Mouse (Mus musculus) heart, embryonic 11.5 days (tissue): ENCODE data around the gene Mybpc3. TPM values are rescaled to one million over a fixed set of nuclear protein-coding genes. Genes with fewer than 3 reads are reported as not detected.
A peak's percentile ranks its signal among the peaks of the same experiment; 100 is the strongest.

Source experiments
- ATAC-seq: fragments of 200-750 bp; cut with Nextera tagmentation; replicated peaks from 2 replicates; pipeline ENCODE4 v1.8.0; 2017; ENCODE audit warnings: moderate library complexity; ENCODE audit not compliant: insufficient number of reproducible peaks, low FRiP score, low TSS enrichment
- H3K27ac ChIP-seq: fragments of 300-500 bp; sonication (generic); 2 replicates; pipeline ENCODE4 v1.5.1; 2014; ENCODE audit warnings: mild to moderate bottlenecking, low read depth, low read length
- H3K27me3 ChIP-seq: fragments of 300-500 bp; sonication (generic); 2 replicates; pipeline ENCODE4 v1.6.1; 2014; ENCODE audit warnings: mild to moderate bottlenecking, low read length, mixed read lengths; ENCODE audit not compliant: control insufficient read depth, insufficient read depth
- H3K36me3 ChIP-seq: fragments of 300-500 bp; sonication (generic); 2 replicates; pipeline ENCODE4 v1.6.1; 2014; ENCODE audit warnings: mild to moderate bottlenecking, low read length, moderate library complexity, mixed read lengths; ENCODE audit not compliant: control insufficient read depth, insufficient read depth
- H3K4me1 ChIP-seq: fragments of 300-500 bp; sonication (generic); 2 replicates; pipeline ENCODE4 v1.6.1; 2014; ENCODE audit warnings: low read length; ENCODE audit not compliant: control insufficient read depth, insufficient read depth
- H3K4me2 ChIP-seq: fragments of 300-500 bp; sonication (generic); 2 replicates; pipeline ENCODE4 v1.6.1; 2014; ENCODE audit warnings: mild to moderate bottlenecking, moderate library complexity
- H3K4me3 ChIP-seq: fragments of 300-500 bp; sonication (generic); 2 replicates; pipeline ENCODE4 v1.5.1; 2014; ENCODE audit warnings: low read depth, low read length
- H3K9ac ChIP-seq: fragments of 300-500 bp; sonication (generic); 2 replicates; pipeline ENCODE4 v1.6.1; 2014; ENCODE audit warnings: mild to moderate bottlenecking, low read depth, low read length, moderate library complexity
- H3K9me3 ChIP-seq: fragments of 300-500 bp; sonication (generic); replicated peaks from 2 replicates; pipeline ENCODE4 v1.6.1; 2016; ENCODE audit warnings: low read length; ENCODE audit not compliant: control insufficient read depth
- WGBS: fragments of 180-500 bp; shearing (Covaris S2); extraction: QIAGEN DNeasy Blood & Tissue Kit; methylation state at CpG from one replicate; pipeline ENCODE4 v1.1.7; 2014; ENCODE audit not compliant: insufficient replicate concordance; 5-methylcytosine and 5-hydroxymethylcytosine counted together
- polyA plus RNA-seq: library from polyadenylated mRNA; unstranded; fragments of >200 nt; fragmentation: Nextera tagmentation; extraction: Ambion mirVana; gene quantifications from 2 replicates; pipeline ENCODE4 v1.2.1, GENCODE M21; 2014

Mybpc3 gene
- polyA plus RNA-seq, 1 experiment from 2014 or later: 470 TPM

DNA sequence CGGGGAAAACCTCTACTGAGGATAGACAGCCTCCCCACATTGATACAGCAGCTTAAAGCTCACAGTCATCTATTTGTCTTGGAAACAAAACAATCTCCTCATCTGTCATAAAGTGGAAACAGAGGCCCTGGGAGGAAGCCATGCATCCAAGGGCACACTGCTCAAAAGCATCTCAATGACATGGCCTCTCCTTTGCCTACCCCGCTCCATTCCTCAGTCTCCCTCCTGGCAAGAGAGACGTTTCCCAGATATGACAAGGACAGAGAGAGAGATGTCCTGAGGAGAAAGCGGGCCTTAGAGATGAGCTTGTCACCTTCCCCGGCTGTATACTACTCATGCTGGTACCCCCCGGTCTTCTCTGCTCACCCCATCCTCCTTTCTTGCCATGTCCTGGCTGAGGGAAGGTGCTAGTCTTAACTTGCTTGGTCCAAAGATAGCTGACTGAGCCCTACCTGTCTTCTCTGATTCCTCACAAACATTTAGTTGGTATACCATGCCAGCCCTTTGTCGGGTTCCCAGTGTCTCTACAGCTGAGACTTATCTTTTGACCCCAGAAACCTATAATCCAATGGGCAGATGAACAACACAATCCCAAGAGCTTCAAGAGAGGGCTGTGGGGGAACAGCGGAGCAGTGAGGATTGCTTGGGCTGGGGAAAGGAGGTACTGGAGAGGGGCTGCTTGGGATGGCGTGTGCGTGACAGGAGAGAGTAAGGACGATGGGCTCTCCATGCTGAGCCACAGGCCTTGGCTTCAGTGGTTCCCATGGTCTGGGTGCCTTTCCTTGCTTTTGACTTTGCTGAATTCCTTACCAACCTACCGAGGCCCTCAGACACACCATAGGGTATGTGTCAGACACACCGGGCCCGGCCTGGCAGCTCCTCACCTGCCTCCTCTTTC is 32.2 kb upstream of the Mybpc3 start:
- WGBS: 86% methylated on average over 14 of the region's 14 CpGs
- Histone ChIP-seq H3K4me1 (no peaks in the 10 kb centered on the region), H3K36me3 (no peaks in the 10 kb centered on the region), H3K4me2 (no peak overlapping the region), H3K27me3 (no peaks in the 10 kb centered on the region), H3K27ac (no peak overlapping the region), H3K4me3 (no peak overlapping the region), H3K9me3 (no peaks in the 10 kb centered on the region), H3K9ac (no peak overlapping the region)
- ATAC-seq: no peak

DNA sequence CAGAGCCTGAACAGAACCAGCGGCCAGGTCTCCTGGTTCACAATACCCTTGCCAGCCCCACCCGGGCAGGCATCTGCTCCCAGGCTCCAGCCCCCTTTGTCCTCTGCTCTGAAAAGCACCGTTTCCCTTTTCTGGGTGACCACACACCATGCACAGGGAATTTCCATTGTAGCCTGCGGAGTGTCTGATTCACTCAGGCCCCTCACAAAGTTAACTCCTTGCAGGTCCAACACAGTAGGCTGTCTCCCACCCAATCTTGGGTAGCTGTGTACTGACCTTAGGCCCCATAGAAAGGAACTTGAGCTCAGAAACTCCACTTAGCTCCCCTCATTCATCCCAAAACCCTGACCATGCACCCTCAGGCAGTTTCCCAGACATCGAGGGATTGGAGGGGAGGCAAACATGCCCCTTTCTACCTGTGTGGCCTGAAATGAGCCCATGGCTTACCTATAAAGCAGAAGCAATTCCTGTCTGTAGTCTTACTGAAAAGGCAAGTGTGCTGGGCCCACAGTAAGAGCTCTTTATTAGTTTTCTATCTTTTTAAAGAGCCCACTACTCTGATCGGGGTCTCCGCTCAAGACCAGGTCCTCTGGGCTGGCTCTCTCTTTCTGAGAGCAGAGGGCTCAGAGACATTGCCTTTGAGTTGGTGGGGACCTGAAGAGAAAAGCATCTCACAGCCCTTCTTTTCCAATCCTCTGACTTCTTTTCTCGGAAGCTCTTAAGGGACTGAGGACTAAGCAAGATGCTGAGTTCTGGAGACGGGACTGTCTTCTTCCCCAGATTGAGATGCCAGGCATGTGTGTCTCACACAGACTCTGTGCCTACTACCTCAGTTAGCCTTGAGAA is 31.3 kb upstream of the Mybpc3 start:
- Histone ChIP-seq H3K27ac (no peak overlapping the region), H3K27me3 (no peaks in the 10 kb centered on the region), H3K9me3 (no peaks in the 10 kb centered on the region), H3K9ac (no peak overlapping the region), H3K4me3 (no peak overlapping the region), H3K4me2 (no peak overlapping the region), H3K4me1 (no peaks in the 10 kb centered on the region), H3K36me3 (no peaks in the 10 kb centered on the region)
- ATAC-seq: no peak
- 73% methylated on average over 9 of the region's 9 CpGs for WGBS

DNA sequence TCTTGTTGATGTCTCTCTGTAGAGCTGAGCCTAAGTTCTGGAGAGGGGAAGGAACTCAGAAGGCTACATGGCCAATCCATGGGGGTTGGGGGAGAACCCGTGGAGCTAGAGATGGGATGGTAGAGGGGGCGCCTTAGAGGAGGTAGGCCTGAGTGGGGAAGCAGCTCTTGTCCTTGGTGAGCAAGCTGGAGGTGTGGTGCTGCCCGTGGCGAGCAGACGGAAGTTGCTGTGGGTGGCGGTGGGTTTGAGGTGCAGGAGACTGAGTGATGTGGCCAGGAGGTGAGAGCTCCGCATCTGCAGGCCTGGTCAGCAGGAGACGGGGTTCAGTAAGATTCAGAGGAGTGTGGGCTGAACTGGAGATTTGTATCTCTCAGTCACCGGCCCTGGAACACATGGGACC is 30.5 kb upstream of the Mybpc3 start:
- H3K4me2 ChIP-seq: no peak overlapping the region
- no peaks in the 10 kb centered on the region for H3K36me3 ChIP-seq
- H3K4me3 ChIP-seq: no peak overlapping the region
- 78% methylated on average over 9 of the region's 9 CpGs for WGBS
- ATAC-seq: no peak
- H3K27me3 ChIP-seq: no peaks in the 10 kb centered on the region
- H3K27ac ChIP-seq: no peak overlapping the region
- no peaks in the 10 kb centered on the region for H3K9me3 ChIP-seq
- no peaks in the 10 kb centered on the region for H3K4me1 ChIP-seq
- H3K9ac ChIP-seq: no peak overlapping the region

DNA sequence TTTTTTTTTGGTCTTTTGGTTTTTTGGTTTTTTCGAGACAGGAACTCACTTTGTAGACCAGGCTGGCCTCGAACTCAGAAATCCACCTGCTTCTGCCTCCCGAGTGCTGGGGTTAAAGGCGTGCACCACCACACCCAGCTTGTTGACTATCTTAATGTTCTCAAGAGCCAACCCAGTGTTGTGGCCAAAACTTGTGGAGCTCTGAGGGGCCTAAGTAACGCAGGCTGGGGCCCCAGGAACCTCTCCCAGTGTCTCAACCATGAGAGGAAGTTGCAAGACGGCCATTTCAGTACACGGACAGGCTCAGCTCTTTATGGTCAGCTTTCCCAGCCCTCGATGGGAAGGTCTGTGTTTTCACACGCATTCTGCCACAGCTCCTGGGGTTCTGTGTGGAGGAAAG is 29.0 kb upstream of the Mybpc3 start:
- no peaks in the 10 kb centered on the region for H3K36me3 ChIP-seq
- 74% methylated on average over 9 of the region's 9 CpGs for WGBS
- H3K4me1 ChIP-seq: no peaks in the 10 kb centered on the region
- no peak overlapping the region for H3K4me2 ChIP-seq
- ATAC-seq: no peak
- no peak overlapping the region for H3K4me3 ChIP-seq
- no peaks in the 10 kb centered on the region for H3K27me3 ChIP-seq
- no peak overlapping the region for H3K9ac ChIP-seq
- H3K9me3 ChIP-seq: no peaks in the 10 kb centered on the region
- no peak overlapping the region for H3K27ac ChIP-seq

DNA sequence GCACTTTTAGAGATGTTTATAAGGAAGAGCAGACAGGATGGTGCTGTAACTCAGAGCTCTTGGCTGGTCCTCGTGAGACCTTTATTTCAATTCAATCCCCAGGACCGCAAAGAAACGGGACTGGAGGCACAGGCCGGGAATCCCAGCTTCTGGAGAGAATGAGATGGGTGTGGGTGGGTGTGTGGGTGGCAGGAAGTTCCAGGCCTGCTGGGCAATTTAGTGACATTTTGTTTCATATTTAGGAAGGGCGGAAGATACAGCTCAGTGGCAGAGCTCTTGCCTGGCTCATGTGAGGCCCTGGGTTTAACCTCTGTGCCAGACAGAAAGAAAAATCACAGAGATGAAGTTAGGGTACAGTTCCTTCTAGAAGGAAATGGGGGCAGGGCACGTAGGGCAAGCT is 27.7 kb upstream of the Mybpc3 start:
- WGBS: 75% methylated on average over 6 of the region's 6 CpGs
- no peaks in the 10 kb centered on the region for H3K27me3 ChIP-seq
- no peak for ATAC-seq
- H3K4me1 ChIP-seq: no peaks in the 10 kb centered on the region
- no peaks in the 10 kb centered on the region for H3K36me3 ChIP-seq
- H3K9me3 ChIP-seq: no peaks in the 10 kb centered on the region
- H3K27ac ChIP-seq: no peak overlapping the region
- H3K4me3 ChIP-seq: no peak overlapping the region
- no peak overlapping the region for H3K9ac ChIP-seq
- no peak overlapping the region for H3K4me2 ChIP-seq

DNA sequence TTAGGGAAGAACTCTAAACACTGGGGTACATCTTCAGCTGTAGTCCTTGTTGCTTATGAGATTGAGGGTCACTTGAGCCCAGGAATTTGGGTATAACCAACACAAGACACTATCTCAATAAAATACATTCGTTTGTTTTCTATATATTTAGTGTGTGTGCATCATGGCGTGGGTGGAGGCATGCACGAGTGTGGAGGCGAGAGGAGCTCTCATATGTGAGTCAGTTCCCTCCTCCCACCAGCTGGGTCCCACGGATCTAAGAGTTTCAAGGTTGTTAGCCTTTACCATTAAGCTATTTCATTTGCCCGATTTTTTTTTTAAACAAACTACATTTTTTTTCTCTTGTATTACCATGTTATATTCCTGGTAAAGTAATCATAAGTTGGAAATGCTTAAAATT is 27.1 kb upstream of the Mybpc3 start:
- Histone ChIP-seq H3K4me3 (no peak overlapping the region), H3K4me1 (no peaks in the 10 kb centered on the region), H3K27ac (no peak overlapping the region), H3K9ac (no peak overlapping the region), H3K27me3 (no peaks in the 10 kb centered on the region), H3K36me3 (no peaks in the 10 kb centered on the region), H3K4me2 (no peak overlapping the region), H3K9me3 (no peaks in the 10 kb centered on the region)
- ATAC-seq: no peak
- WGBS: 73% methylated on average over 6 of the region's 6 CpGs

DNA sequence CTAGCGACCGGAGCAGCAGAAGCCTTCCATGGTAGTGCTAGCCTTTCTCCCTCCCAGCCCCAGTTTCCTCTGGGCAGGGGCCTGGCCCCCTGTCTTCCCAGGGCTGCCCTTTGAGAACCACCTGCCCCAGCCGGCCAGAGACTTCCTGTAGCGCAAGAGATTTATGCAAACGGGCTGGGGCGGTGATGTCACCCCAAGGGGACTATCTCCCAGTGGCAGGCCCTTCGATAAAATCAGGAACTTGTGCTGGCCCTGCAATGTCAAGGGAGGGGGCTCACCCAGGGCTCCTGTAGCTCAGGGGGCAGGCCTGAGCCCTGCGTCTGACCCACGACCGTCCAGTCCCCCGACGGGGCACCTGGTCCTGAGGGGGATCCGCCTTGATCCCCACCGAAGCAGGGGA is 21.4 kb upstream of the Mybpc3 start:
- Histone ChIP-seq H3K27me3 (no peaks in the 10 kb centered on the region), H3K36me3 (no peaks in the 10 kb centered on the region), H3K4me3 (no peak overlapping the region), H3K9me3 (no peaks in the 10 kb centered on the region), H3K9ac (peak overlapping the region; percentile 24; the same call in 1 of the 2 replicates), H3K27ac (no peak overlapping the region), H3K4me1 (peaks cover 7% of the 10 kb centered on the region), H3K4me2 (no peak overlapping the region; the same call in 1 of the 2 replicates)
- no peak for ATAC-seq
- WGBS: 52% methylated on average over 14 of the region's 14 CpGs

DNA sequence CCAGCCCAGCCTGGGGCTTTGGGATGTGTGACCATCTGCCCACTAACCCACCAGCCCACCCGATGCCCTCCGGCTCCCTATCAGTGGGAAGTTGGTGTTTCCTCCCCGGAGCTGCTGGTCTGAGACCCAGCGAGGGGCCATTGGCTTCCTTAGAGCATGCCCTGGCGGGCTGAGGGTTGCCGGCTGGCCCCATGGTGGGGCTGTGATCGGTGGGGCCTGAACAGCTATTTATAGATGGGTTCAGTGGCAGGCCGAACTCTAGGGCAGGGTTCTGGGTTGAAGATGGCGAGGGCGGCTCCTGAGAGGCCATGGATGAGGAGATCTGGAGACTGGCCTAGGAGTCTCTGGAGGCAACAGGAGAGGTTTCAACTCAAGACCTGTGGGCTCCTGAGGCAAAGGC is 20.9 kb upstream of the Mybpc3 start:
- Histone ChIP-seq H3K27ac (no peak overlapping the region), H3K36me3 (no peaks in the 10 kb centered on the region), H3K9me3 (no peaks in the 10 kb centered on the region), H3K4me2 (no peak overlapping the region), H3K4me1 (peaks cover 7% of the 10 kb centered on the region), H3K9ac (no peak overlapping the region), H3K4me3 (no peak overlapping the region), H3K27me3 (no peaks in the 10 kb centered on the region)
- no peak for ATAC-seq
- WGBS: 53% methylated on average over 10 of the region's 10 CpGs
